Mouse (Mus musculus) layer of hippocampus, adult 2 months (tissue): ENCODE measurements at regions not wholly inside any gene's neighbourhood (a gene's known extent, or its start where the extent isn't known, plus 50 kb on each side); places are given as distances from the start of the nearest gene placed in this dataset.
A peak's percentile ranks its signal among the peaks of the same experiment; 100 is the strongest.

Experiments used
- DNase-seq, 2 experiments: peaks; one replicate each; pipeline ENCODE4 v3.0.0; 2022; ENCODE audit warnings: low spot score in 2 of 2
- H3K27ac ChIP-seq: fragments of 200-600 bp; 2 replicates; pipeline ENCODE4 v1.8.1; 2022
- H3K4me3 ChIP-seq: fragments of 200-600 bp; 2 replicates; pipeline ENCODE4 v1.8.1; 2022; ENCODE audit warnings: mild to moderate bottlenecking
- CTCF ChIP-seq: fragments of 200-600 bp; conservative IDR thresholded peaks from 2 replicates; pipeline ENCODE4 v1.8.1; 2022; ENCODE audit warnings: antibody characterized with exemption, mild to moderate bottlenecking, moderate library complexity

DNA sequence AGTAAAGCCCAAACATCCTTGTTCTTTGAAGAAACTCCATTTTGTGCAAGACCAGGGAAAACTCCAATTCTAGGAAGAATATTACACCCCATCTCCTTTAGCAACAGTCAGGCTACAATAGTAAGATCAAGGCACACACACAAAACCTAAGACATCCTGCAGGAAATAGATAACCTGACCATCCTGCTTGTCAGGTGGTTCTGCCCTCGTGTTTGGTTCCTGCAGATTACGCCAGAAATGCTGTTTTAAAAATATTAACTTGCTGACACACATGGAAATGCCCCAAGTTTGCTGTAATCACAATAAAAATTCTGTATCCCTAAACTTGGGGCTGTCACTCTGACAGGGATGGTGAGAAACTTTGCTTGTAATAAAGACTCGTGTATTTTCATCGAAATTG is 251.6 kb downstream of the Kcnj3 start:
- Histone ChIP-seq H3K27ac (no peak overlapping the region), H3K4me3 (no peak overlapping the region)
- DNase-seq: no peak
- TF ChIP-seq CTCF: no peak

DNA sequence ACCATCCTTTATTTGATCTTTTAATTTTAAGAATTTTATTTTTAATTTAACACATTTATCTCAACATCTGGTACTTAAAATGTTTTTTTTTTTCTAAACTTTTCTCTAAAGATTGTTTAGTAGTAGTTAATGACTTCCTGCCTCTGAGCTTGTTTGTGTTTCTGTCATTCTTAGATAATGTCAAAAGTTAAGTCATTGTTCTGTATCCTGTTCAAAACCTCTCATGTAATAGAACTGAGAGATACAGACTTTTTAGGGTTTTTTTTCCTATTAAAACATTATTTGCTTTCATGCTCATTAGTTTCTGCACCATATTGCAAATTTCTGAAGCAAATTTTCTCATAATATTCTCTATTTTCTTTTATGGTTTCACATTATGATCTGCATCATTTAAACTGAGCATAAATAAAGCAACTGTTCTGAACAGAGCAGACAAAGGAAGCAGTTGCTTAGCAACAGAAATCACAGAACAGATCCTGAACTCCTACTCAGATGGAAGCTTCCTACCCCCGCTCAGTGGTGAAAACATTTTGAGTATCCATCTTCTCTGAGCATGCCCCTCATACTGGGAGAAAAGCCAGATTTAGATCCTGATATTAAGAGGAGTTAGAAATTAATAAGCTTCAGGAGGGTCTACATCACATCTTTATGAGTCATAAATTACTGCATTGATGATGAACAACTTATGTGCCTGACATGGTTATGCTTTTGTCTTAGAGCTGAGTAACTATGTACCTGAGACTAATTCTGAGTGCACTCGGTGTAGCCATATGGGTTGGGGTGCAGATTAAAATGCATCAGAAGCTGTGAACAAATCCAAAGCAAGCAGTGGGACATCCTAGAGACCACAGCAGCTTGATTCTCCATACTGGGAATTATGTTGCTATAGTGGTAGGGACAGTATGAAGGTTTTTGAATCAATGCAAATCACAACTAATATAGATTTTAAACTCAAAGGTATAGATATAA is 257.4 kb downstream of the Kcnj3 start:
- H3K27ac ChIP-seq: peak overlapping the region; percentile 90
- peak; percentile 70 to 88 for DNase-seq
- no peak overlapping the region for H3K4me3 ChIP-seq
- TF ChIP-seq CTCF: no peak

DNA sequence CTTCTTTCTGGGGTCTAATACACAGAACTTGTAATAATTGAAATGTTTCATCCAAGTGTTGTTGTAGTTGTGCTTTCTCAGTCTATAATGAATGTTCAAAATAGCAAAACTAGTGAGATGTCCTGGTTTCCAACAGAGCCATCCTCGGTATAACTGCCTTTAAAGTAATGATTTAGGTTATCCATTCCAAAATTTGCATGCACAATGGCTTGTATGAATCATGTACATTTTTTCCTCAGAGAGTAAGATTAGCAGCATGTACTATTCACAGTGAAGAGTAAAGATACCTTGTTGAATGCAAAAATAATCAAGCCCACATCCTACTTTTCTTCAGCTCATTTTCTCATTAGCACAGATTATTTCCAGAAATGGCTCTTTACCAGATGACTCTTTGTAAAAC is 263.9 kb downstream of the Kcnj3 start:
- DNase-seq: no peak
- no peak for TF ChIP-seq CTCF
- H3K4me3 ChIP-seq: no peak overlapping the region
- H3K27ac ChIP-seq: no peak overlapping the region
